Mouse (Mus musculus) cortical plate, adult 2 months (tissue): ENCODE data around the gene Tst. TPM values are rescaled to one million over a fixed set of nuclear protein-coding genes. Genes with fewer than 3 reads are reported as not detected.

Experiments used
- H3K27ac ChIP-seq: fragments of 200-500 bp; 2 replicates; pipeline ENCODE4 v1.5.1; 2012; ENCODE audit warnings: low read length, control low read depth, inconsistent platforms; ENCODE audit not compliant: insufficient read depth
- H3K4me1 ChIP-seq: fragments of 200-500 bp; 2 replicates; pipeline ENCODE4 v1.6.1; 2011; ENCODE audit warnings: low read length; ENCODE audit not compliant: control insufficient read depth, insufficient read depth
- H3K4me3 ChIP-seq: fragments of 200-500 bp; 2 replicates; pipeline ENCODE4 v1.5.1; 2011; ENCODE audit warnings: mild to moderate bottlenecking, low read length, control low read depth; ENCODE audit not compliant: insufficient read depth
- CTCF ChIP-seq: fragments of 200-500 bp; IDR thresholded peaks from 2 replicates; pipeline ENCODE4 v1.5.1; 2011; ENCODE audit warnings: mild to moderate bottlenecking, control low read depth, low read length; ENCODE audit not compliant: insufficient read depth; ENCODE audit errors: extremely low read depth
- POLR2A ChIP-seq: fragments of 200-500 bp; IDR thresholded peaks from 2 replicates; pipeline ENCODE4 v1.6.1; 2011; ENCODE audit warnings: mild to moderate bottlenecking, low read length, control low read depth; ENCODE audit not compliant: insufficient read depth; ENCODE audit errors: extremely low read depth
- polyA plus RNA-seq: library from polyadenylated mRNA; depleted of rRNA; stranded (reverse); fragments of >200 nt; gene quantifications from 2 replicates; pipeline ENCODE4 v1.2.3, GENCODE M21; 2012

Gene Tst
- polyA plus RNA-seq, 1 experiment = 67.6 TPM

DNA sequence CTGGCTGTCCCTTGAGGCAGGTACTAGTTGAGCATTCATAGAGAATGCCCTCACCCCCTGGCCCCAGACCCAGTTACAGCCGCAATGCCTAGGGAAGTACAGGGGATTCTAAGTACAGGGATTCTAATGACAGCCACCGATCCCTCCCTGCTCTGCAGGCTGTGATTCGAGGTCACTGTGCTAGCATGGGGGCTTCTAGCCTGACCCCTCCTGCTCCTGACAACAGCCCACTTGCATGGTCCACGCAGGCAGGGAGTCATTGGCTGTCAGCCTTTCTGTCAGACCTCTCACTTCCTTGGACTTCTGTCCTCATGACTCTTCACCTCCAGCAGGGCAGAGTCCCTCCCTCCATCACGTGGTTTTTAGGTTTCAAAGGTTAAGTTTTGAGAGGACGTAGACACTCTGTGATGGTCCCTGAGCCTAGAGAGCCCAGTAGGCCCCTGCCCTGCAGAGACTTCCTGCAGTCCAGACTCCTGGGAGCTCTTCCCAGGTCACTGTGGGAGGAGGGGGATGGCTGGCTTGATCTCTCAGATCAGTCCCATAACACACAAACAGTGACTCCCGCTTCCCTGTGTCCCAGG is 25.9 kb upstream of the Tst start:
- H3K4me3 ChIP-seq = no peak overlapping the region
- peaks cover 7% of the 10 kb centered on the region for H3K4me1 ChIP-seq
- TF ChIP-seq CTCF = no peak
- no peak for TF ChIP-seq POLR2A
- no peak overlapping the region for H3K27ac ChIP-seq

DNA sequence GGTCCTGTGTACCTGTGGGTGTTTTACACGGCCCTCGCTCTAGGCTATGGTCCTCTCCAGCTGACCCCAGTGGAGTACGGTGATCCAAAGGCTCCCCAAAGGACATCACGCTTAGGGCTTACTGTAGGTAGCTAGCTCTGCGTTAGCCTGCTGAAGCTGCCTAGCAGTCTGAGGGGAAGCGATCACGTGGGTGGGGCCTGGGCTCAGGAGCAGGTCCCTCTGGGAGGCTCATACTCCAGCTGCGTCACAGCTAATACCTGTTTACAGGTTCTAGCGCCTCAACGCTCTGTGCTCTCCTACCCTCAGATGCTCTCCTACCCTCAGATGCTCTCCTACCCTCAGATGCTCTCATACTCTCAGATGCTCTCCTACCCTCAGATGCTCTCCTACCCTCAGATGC is 25.2 kb upstream of the Tst start:
- no peak for TF ChIP-seq CTCF
- no peak for TF ChIP-seq POLR2A
- Histone ChIP-seq H3K27ac (no peak overlapping the region), H3K4me3 (no peak overlapping the region), H3K4me1 (peaks cover 4% of the 10 kb centered on the region; the same call in 1 of the 2 replicates)

DNA sequence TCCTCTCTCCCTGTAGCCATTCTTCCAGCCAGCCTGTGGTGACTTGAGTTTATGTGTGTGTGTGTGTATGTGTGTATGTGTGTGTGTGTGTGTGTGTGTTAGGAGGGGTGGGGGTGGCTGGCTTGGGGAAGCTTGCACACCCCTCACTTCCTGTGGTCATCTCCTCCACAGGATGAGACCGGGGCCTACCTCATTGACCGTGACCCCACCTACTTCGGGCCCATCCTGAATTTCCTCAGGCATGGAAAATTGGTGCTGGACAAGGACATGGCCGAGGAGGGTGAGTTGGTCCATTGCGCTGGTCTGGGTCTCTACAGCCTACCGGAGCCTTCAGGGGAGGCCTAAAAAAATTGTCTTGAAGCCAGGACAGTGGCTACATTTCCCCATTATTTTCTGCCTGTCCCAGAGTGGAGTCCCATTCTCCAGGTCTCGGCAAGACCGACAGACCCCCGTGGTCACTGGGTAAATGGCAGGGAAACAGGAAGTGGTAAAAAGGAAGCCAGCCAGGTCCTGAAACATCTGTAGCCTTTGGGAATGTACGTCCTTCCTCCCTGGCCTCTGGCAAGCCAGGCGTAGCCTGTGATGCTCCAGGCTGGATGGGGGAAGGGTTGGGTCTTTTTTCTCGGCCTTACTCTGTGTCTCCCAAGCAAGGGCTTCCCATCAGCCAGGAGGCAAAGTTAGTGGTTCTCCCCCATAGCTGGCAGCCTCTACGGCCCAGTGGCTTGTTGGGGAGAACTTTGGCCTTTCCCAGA is 24.3 kb upstream of the Tst start:
- H3K4me3 ChIP-seq = peak overlapping the region; percentile 74
- peaks cover 2% of the 10 kb centered on the region; the same call in 1 of the 2 replicates for H3K4me1 ChIP-seq
- H3K27ac ChIP-seq = no peak overlapping the region
- no peak for TF ChIP-seq CTCF
- TF ChIP-seq POLR2A = no peak

DNA sequence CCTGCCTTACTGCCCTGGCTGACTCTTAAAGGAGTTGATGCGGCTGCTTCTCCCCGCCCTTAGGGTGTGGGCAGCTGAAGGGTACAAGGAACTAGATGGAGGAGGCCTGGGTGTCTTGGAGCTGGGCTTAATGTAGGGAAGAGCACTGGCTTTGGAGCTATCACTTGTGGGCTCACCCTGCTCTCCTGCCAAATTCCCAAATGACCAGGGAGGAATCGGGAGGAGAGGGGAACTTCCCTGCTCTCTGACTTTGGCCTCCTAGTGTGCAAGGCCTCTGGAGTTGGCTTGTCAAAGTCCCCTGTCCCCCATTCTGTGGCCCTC is 23.4 kb upstream of the Tst start:
- peak overlapping the region; percentile 82 for H3K27ac ChIP-seq
- H3K4me1 ChIP-seq = peaks cover 2% of the 10 kb centered on the region; the same call in 1 of the 2 replicates
- no peak for TF ChIP-seq POLR2A
- TF ChIP-seq CTCF = no peak
- peak overlapping the region; percentile 74 for H3K4me3 ChIP-seq

DNA sequence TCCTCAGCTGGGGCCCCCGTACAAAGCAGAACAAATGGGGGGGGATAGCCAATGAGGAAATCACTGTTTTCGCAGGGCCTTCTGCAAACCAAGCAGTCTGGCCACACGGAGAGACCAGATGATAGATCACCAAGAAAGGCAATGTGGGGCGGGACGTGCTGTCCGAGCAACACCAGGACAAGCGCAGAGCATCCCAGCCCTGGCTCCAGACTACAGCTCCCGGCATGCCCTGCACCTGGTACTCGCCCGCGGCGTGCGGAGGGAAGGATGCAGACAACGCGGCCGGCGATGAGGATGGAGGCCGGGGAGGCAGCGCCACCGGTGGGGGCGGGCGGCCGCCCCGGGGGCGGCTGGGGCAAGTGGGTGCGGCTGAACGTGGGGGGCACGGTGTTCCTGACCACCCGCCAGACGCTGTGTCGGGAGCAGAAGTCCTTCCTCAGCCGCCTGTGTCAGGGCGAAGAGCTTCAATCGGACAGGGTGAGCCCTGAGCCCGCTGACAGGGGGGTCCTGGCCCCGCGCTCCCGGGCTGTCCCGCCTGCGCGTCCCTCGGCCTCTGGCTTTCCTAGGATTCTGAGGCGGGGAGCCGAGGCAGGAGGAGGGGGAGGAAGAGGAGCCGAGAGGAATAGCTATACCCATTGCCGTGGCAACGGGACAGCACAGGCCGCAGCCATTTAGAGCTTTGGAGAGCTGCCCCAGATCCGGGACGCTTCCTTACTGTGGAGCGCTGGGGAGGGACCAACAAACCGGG is 22.9 kb upstream of the Tst start, which contains the start of gene Kctd17:
Gene Kctd17, plus strand, starts transcription at position 174 of the 748 bp plus-strand sequence.
- TF ChIP-seq CTCF (no peak), POLR2A (peak; percentile 78)
- peak within 1 kb of the TSS; percentile 82 for H3K27ac ChIP-seq
- H3K4me1 ChIP-seq = peaks cover 2% of the 10 kb centered on the region; the same call in 1 of the 2 replicates
- peak within 1 kb of the TSS; percentile 74 for H3K4me3 ChIP-seq

DNA sequence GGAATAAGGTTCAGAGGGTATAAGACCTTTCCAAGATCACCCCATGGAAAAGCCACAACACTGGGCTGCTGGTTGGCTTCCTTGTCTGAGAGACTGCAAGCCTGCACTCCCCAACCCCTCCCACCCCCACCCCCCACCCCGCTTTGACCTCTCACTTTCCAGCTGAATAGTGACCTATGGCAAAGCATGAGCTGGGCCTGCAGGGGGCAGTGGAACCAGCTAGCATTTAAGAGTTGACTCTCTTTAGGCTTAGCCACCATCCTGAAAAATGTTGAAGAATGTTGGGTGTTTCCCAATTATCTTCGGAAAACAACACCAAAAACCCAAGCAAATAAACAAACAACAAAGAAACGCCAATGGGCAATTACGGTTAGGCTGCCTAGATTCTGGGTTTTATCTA is 19.5 kb upstream of the Tst start:
- TF ChIP-seq CTCF (no peak), POLR2A (no peak)
- H3K4me3 ChIP-seq = no peak overlapping the region
- no peak overlapping the region for H3K27ac ChIP-seq
- peaks cover 2% of the 10 kb centered on the region; the same call in 1 of the 2 replicates for H3K4me1 ChIP-seq

DNA sequence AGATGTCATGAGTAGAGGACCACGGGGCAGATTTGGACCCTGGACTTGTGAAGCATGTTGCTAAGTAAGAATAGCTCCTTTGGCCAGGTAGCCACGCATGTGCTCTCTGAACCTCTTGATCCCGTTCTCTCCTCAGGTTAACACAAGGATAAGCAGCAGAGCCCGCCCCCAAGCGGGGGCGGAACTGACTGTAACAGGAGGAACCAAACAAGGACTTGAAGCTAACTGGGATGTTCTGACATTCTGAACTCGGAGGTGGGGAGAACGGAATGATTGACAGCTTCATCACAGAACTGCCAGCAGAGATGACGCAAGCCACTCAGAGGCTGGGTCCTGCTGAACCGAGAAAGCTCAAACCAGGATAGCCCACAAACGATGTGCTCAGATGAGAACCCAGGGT is 18.8 kb upstream of the Tst start:
- Histone ChIP-seq H3K4me3 (no peak overlapping the region), H3K4me1 (no peaks in the 10 kb centered on the region), H3K27ac (no peak overlapping the region)
- TF ChIP-seq POLR2A (no peak), CTCF (no peak)

DNA sequence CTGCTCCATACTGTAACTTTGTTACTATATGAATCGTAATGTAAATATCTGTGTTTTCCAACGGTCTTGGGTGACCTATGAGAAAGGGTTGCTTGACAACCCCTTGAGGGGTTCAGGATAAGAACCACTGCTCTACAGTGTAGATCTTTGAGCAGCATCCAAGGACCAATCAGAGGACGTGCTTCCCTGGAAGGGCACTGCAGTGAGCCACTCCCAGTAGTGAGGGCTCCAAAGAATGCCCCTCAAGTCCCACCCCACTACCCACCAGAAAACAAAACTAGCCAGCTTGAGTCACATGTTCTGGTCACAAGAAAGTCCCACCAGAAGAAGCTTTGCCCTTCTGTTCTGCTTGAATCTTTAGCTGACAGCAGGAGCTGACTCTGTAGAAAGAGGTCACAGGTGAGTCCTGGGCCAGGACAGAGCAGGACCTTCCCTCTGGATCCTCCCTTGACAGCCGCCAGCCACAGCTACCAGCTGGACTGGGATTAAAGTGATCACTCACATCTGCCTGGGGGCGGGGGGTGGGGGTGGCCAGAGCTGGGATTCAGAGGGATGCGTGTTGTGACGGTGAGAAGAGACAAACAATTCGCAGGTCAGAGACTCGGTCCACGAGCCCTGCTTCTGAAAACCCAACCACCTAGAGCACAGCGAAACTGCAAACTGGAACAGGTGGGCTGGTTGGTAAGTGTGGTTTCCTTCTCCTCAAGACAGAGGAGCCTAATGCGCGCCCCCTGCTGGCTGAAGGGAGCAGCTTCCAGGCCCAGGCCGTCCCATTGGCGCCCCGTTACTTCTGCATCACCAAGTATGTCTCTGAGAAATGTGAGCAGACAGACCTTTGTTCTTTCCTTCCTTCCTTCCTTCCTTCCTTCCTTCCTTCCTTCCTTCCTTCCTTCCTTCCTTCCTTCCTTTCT is 16.6 kb upstream of the Tst start:
- no peak for TF ChIP-seq POLR2A
- peak; percentile 85 for TF ChIP-seq CTCF
- Histone ChIP-seq H3K27ac (no peak overlapping the region), H3K4me1 (no peaks in the 10 kb centered on the region), H3K4me3 (no peak overlapping the region)

DNA sequence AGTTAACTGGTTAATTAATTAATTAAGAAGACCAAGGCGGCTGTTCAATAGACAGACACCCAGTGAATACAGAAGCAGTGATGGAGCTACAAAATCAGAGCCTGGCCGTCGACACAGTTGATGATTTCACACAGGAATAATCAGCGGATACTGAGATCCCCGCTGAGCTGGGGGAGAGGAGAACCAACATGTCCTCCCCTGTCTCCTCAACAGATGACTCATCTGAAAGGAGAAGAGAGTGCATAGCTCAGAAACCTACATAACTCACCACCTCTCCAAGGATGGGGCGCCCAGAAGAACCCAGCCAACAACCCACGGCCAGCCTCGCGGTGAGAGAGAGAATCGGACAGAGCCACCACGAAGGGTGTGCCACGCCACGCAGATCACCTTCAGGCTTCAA is 14.7 kb upstream of the Tst start:
- no peak overlapping the region for H3K4me3 ChIP-seq

More for the DNA sequence above, 14.7 kb upstream of the Tst start:
- no peak overlapping the region for H3K27ac ChIP-seq
- no peaks in the 10 kb centered on the region for H3K4me1 ChIP-seq
- TF ChIP-seq CTCF (no peak), POLR2A (no peak)
